Mouse (Mus musculus): Measurements from ENCODE around the gene Pik3c2g.

DNA sequence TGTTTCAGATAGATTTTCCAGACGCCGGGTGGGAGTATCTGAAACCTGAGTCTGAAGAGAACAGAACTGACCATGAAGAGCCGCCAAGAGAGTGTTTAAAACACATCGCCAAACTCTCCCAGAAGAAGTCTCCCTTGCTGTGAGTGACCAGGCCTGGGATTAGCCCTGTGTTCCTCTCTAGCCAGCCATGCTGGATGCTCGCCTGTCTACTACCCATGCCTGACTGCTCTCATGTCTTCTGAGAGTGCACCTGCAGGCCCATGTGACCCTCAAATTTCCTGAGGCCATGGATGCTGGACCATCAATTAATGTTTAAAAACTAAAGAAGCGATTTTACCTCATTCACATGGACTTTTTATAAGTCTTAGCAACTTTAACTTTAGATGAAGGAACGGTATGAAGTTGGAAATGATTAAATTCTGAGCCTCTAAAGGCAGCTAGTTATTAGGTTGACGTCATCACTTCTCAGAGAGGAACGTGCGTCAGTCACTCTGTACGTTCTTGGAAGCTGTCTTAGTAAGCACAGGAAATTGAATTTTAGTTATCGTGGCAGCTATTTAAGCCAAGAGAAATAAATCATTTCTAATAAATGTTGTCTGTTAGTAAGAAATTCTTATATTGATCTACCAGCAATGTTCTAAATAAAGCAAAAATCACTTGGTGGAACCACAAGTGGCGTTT lies 161.2 kb downstream of the Pik3c2g start:
- TF ChIP-seq CTCF (conservative IDR thresholded peaks at IDR 0.05; ENCODE audit: low read length) (no peak), NANOG (IDR thresholded peaks at IDR 0.05; ENCODE audit: borderline replicate concordance, low read length) (no peak), POU5F1 (IDR thresholded peaks at IDR 0.05; ENCODE audit: borderline replicate concordance, low read length) (no peak)

Data from E14TG2a.4 (cell line).